Mouse (Mus musculus): Measurements from ENCODE around the gene Gm49661. TPM values are rescaled to one million over a fixed set of nuclear protein-coding genes. Genes with fewer than 3 reads are reported as not detected.

Gm49661 gene
- polyA plus RNA-seq, 1 experiment from 2014 or later: not detected

DNA sequence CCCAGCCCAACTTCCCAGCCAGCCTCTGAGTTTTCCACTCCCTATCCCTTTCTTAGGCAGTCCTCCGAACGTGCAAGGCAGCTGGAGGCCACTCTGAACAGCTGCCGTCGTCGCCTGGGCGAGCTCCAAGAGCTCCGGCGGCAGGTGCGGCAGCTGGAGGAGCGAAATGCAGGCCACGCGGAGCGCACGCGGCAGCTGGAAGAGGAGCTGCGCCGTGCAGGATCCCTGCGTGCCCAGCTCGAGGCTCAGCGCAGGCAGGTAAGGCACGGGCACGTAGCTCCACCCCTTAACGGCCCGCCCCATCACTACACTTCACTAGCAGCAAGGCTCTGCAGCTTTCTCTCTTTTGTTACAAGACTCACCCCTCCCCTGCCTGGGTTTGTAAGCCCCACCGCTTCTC, 26.4 kb upstream of the Gm49661 start:
- Histone ChIP-seq H3K9me3 (ENCODE audit: low read length) (no peaks in the 10 kb centered on the region), H3K4me3 (ENCODE audit: low read length) (no peak overlapping the region), H3K4me1 (ENCODE audit: insufficient read depth, low read length) (peaks cover 12% of the 10 kb centered on the region), H3K4me2 (replicated peaks; ENCODE audit: low read depth, low read length) (no peak overlapping the region), H3K9ac (replicated peaks; ENCODE audit: low read length) (no peak overlapping the region), H3K27me3 (ENCODE audit: insufficient read depth, low read length) (no peaks in the 10 kb centered on the region), H3K27ac (ENCODE audit: low read length) (no peak overlapping the region), H3K36me3 (ENCODE audit: insufficient read depth, low read length) (no peaks in the 10 kb centered on the region)
- 19% methylated on average over 25 of the region's 25 CpGs for WGBS
- ATAC-seq (ENCODE audit: low FRiP score, low TSS enrichment): no peak

DNA sequence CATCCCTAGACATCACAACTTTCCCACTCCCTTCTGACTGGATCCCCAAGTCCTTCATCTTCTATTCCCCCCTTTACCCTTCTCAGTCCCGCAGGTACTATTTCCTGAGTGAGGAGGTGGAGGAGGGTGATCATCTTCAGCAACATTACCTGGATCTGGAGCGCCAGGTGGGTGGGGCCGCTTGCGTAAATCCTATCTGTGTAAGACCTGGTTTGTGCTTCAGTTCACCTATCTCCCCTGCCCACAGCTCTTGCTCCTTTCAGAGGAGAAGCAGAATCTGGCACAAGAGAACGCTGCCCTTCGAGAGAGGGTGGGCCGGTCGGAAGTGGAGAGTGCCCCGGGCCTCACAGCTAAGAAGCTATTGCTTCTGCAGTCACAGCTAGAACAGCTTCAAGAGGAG, 25.1 kb upstream of the Gm49661 start:
- no peak overlapping the region for H3K9ac ChIP-seq (replicated peaks; ENCODE audit: low read length)
- ATAC-seq (ENCODE audit: low FRiP score, low TSS enrichment): no peak
- H3K9me3 ChIP-seq (ENCODE audit: low read length): no peaks in the 10 kb centered on the region
- no peak overlapping the region for H3K27ac ChIP-seq (ENCODE audit: low read length)
- no peaks in the 10 kb centered on the region for H3K36me3 ChIP-seq (ENCODE audit: insufficient read depth, low read length)
- peaks cover 16% of the 10 kb centered on the region for H3K4me1 ChIP-seq (ENCODE audit: insufficient read depth, low read length)
- no peaks in the 10 kb centered on the region for H3K27me3 ChIP-seq (ENCODE audit: insufficient read depth, low read length)
- H3K4me3 ChIP-seq (ENCODE audit: low read length): no peak overlapping the region
- 93% methylated on average over 9 of the region's 9 CpGs for WGBS
- no peak overlapping the region for H3K4me2 ChIP-seq (replicated peaks; ENCODE audit: low read depth, low read length)

DNA sequence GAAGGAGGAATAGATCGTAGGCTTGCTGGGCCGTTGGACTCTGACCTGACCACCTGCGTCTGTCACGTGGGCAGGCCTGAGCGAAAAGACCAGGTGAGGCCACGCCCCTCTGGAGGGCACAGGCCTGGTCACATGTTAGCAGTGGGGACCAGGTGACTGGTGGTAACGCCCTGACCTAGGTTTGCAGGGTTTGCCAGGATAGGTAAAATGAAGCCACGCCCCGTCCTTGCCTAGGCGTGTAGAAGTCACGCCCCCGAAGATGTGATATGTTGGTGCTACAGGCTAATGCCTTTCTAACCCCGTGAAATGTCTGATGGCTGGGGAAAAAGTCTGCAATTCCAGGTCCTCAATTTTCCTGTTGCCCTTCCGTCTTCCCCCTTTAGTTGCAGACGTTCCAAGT, 21.6 kb upstream of the Gm49661 start:
- no peaks in the 10 kb centered on the region for H3K9me3 ChIP-seq (ENCODE audit: low read length)
- 2% methylated on average over 15 of the region's 15 CpGs for WGBS
- H3K27me3 ChIP-seq (ENCODE audit: insufficient read depth, low read length): no peaks in the 10 kb centered on the region
- peak overlapping the region; percentile 65 for H3K4me3 ChIP-seq (ENCODE audit: low read length)
- H3K9ac ChIP-seq (replicated peaks; ENCODE audit: low read length): peak overlapping the region; percentile 87
- peak overlapping the region; percentile 96 for H3K4me2 ChIP-seq (replicated peaks; ENCODE audit: low read depth, low read length)
- peaks cover 23% of the 10 kb centered on the region for H3K4me1 ChIP-seq (ENCODE audit: insufficient read depth, low read length)
- H3K36me3 ChIP-seq (ENCODE audit: insufficient read depth, low read length): no peaks in the 10 kb centered on the region
- H3K27ac ChIP-seq (ENCODE audit: low read length): peak overlapping the region; percentile 93
- peak; percentile 66 for ATAC-seq (ENCODE audit: low FRiP score, low TSS enrichment)

DNA sequence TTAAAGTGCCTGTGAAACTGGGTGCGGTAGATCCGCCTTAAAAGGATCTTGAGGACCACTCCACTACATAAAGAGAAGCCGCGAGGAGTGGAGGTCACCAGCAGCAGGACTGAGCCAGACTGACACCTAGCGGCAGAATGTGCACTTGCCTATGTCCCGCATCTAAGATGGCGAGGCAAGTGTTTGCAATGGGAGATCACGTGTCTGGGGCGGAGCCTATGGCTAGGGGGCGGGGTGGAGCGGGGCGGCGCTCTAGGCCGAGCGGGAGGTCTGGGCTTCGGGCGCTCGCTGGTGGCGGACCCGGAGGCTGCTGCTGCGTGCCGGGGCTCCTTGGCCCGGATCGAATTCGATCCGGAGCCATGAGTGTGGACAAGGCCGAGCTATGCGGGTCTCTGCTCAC, 21.1 kb upstream of the Gm49661 start, which contains the start of gene Hook2:
Gene Hook2, plus strand, starts transcription at position 255 of the 400 bp plus-strand sequence.
- H3K9me3 ChIP-seq (ENCODE audit: low read length): no peaks in the 10 kb centered on the region
- peaks cover 26% of the 10 kb centered on the region for H3K4me1 ChIP-seq (ENCODE audit: insufficient read depth, low read length)
- H3K4me3 ChIP-seq (ENCODE audit: low read length): peak within 1 kb of the TSS; percentile 65
- WGBS: 0% methylated on average over 28 of the region's 28 CpGs
- no peaks in the 10 kb centered on the region for H3K36me3 ChIP-seq (ENCODE audit: insufficient read depth, low read length)
- peak within 1 kb of the TSS; percentile 87 for H3K9ac ChIP-seq (replicated peaks; ENCODE audit: low read length)
- peak; percentile 92 for ATAC-seq (ENCODE audit: low FRiP score, low TSS enrichment)
- peak within 1 kb of the TSS; percentile 96 for H3K4me2 ChIP-seq (replicated peaks; ENCODE audit: low read depth, low read length)
- peak within 1 kb of the TSS; percentile 93 for H3K27ac ChIP-seq (ENCODE audit: low read length)
- no peaks in the 10 kb centered on the region for H3K27me3 ChIP-seq (ENCODE audit: insufficient read depth, low read length)

DNA sequence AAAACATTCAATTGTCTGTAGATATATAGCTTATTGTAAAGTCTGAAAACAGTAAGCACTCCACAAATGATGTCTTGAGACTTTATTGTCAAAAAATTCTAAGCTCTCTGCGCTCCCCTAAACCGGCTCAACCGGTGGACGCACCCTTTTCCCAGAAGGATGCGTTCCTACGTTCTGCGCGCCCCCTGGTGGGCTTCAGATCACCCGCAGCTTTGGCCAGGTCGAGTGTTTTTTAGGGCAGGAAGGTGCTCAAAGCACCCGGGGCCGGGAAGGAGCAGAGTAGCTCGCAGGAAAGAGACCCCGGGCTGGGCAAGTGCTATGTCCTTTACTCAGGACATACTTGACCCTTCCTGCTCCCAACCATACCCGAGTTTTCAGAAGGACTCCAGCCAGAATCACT, 20.6 kb upstream of the Gm49661 start:
- peak; percentile 64 for ATAC-seq (ENCODE audit: low FRiP score, low TSS enrichment)
- Histone ChIP-seq H3K36me3 (ENCODE audit: insufficient read depth, low read length) (no peaks in the 10 kb centered on the region), H3K4me3 (ENCODE audit: low read length) (peak overlapping the region; percentile 65), H3K4me1 (ENCODE audit: insufficient read depth, low read length) (peaks cover 31% of the 10 kb centered on the region), H3K9me3 (ENCODE audit: low read length) (no peaks in the 10 kb centered on the region), H3K27me3 (ENCODE audit: insufficient read depth, low read length) (no peaks in the 10 kb centered on the region), H3K4me2 (replicated peaks; ENCODE audit: low read depth, low read length) (peak overlapping the region; percentile 96), H3K27ac (ENCODE audit: low read length) (peak overlapping the region; percentile 93), H3K9ac (replicated peaks; ENCODE audit: low read length) (peak overlapping the region; percentile 87)
- WGBS: 0% methylated on average over 15 of the region's 15 CpGs

DNA sequence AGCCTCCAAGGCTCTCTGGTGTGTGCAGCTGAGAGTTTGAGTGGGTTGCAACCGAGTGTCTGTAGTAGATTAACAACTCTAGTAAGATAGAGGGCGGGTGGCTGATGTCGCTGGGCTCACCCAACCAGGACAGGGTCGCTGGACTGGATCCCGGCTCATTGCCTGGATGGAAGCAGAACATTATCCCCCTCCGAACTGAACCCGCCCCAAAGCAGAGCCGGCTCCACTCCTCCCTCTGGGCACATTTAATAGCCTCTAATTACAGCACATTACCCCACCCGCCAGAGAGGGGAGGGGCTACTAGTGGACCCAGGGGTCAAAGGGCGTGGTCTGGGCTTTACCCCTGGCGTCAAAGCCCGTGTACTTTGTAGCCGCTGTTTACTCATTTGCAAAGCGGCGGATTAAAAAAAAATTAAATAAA, 20.1 kb upstream of the Gm49661 start:
- ATAC-seq (ENCODE audit: low FRiP score, low TSS enrichment): peak; percentile 9
- peak overlapping the region; percentile 78 for H3K27ac ChIP-seq (ENCODE audit: low read length)
- peak overlapping the region; percentile 50 for H3K9ac ChIP-seq (replicated peaks; ENCODE audit: low read length)
- no peaks in the 10 kb centered on the region for H3K27me3 ChIP-seq (ENCODE audit: insufficient read depth, low read length)
- 5% methylated on average over 15 of the region's 15 CpGs for WGBS
- peak overlapping the region; percentile 96 for H3K4me2 ChIP-seq (replicated peaks; ENCODE audit: low read depth, low read length)
- H3K9me3 ChIP-seq (ENCODE audit: low read length): no peaks in the 10 kb centered on the region
- peak overlapping the region; percentile 65 for H3K4me3 ChIP-seq (ENCODE audit: low read length)
- H3K36me3 ChIP-seq (ENCODE audit: insufficient read depth, low read length): no peaks in the 10 kb centered on the region
- H3K4me1 ChIP-seq (ENCODE audit: insufficient read depth, low read length): peaks cover 36% of the 10 kb centered on the region

DNA sequence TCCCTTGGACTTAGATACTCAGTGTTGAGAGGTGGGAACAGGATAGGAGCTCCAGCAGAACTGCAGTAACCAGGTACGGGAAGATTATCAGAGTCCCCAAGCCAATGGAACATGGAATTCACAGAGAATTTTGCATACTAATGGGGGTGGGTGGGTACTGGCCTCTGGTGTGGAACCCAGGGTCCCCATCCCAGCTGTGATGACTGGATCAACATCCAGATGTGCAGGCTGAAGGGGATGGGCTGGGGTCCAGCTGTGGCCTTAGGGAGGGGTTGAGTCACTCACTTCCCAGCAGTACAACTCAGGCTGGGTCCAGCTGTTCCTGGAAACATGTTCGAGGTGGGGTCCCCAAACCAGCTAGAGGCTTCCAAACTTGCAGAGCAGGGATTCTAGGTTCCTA, 18.7 kb upstream of the Gm49661 start:
- ATAC-seq (ENCODE audit: low FRiP score, low TSS enrichment): no peak
- Histone ChIP-seq H3K36me3 (ENCODE audit: insufficient read depth, low read length) (no peaks in the 10 kb centered on the region), H3K9me3 (ENCODE audit: low read length) (no peaks in the 10 kb centered on the region), H3K4me3 (ENCODE audit: low read length) (no peak overlapping the region), H3K27ac (ENCODE audit: low read length) (no peak overlapping the region), H3K27me3 (ENCODE audit: insufficient read depth, low read length) (no peaks in the 10 kb centered on the region), H3K9ac (replicated peaks; ENCODE audit: low read length) (no peak overlapping the region), H3K4me2 (replicated peaks; ENCODE audit: low read depth, low read length) (no peak overlapping the region), H3K4me1 (ENCODE audit: insufficient read depth, low read length) (peaks cover 43% of the 10 kb centered on the region)
- WGBS: 63% methylated on average over 2 of the region's 2 CpGs

DNA sequence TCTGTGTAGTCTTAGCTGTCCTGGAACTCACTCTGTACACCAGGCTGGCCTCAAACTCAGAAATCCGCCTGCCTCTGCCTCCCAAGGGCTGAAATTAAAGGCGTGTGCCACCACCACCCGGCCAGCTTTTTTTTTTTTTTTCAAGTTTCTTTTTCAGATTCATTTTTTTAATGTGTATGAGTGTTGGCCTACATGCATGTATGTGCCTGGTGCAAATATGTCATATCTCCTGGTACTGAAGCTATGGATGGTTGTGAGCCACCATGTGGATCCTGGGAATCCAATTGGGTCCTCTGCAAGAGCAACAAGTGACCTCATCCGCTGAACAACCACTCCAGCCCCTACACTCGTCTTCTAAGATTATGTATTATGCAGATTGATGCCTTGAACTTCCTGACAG, 18.2 kb upstream of the Gm49661 start:
- no peak overlapping the region for H3K27ac ChIP-seq (ENCODE audit: low read length)
- no peaks in the 10 kb centered on the region for H3K27me3 ChIP-seq (ENCODE audit: insufficient read depth, low read length)
- ATAC-seq (ENCODE audit: low FRiP score, low TSS enrichment): no peak
- H3K4me2 ChIP-seq (replicated peaks; ENCODE audit: low read depth, low read length): no peak overlapping the region
- peaks cover 48% of the 10 kb centered on the region for H3K4me1 ChIP-seq (ENCODE audit: insufficient read depth, low read length)
- H3K4me3 ChIP-seq (ENCODE audit: low read length): no peak overlapping the region
- H3K36me3 ChIP-seq (ENCODE audit: insufficient read depth, low read length): no peaks in the 10 kb centered on the region
- H3K9ac ChIP-seq (replicated peaks; ENCODE audit: low read length): no peak overlapping the region
- H3K9me3 ChIP-seq (ENCODE audit: low read length): no peaks in the 10 kb centered on the region
- 81% methylated on average over 5 of the region's 5 CpGs for WGBS

DNA sequence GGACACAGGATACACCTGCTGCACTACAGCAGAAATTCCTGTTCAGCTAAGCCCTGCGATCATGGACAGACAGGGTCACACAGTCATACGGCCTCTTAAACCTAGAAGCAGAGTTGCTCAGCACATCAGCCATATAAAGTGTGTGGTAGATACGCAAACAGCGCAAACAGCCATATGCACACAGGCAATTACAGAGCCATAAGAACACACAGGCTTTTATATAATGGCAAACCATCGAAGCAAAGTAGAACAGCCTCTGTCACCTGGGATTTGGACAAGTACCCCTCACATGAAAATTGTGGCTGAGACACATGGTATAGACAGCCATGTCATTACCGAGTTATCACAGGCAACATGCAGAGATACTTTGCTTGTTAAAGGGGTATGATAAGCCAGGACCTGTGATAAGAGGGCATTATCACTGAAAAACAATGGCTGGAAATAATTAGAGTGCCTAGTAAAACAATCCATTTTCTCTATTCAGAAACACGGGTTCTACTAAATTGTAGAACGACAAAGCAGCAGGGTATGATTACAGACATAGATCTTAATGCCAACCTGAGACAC, 17.2 kb upstream of the Gm49661 start:
- H3K9ac ChIP-seq (replicated peaks; ENCODE audit: low read length): peak overlapping the region; percentile 75
- no peaks in the 10 kb centered on the region for H3K9me3 ChIP-seq (ENCODE audit: low read length)
- peak overlapping the region; percentile 87; the same call in 1 of the 2 replicates for H3K27ac ChIP-seq (ENCODE audit: low read length)
- WGBS: 41% methylated on average over 8 of the region's 8 CpGs
- H3K27me3 ChIP-seq (ENCODE audit: insufficient read depth, low read length): no peaks in the 10 kb centered on the region
- H3K4me2 ChIP-seq (replicated peaks; ENCODE audit: low read depth, low read length): peak overlapping the region; percentile 100
- no peaks in the 10 kb centered on the region for H3K36me3 ChIP-seq (ENCODE audit: insufficient read depth, low read length)
- H3K4me1 ChIP-seq (ENCODE audit: insufficient read depth, low read length): peaks cover 57% of the 10 kb centered on the region
- ATAC-seq (ENCODE audit: low FRiP score, low TSS enrichment): no peak
- peak overlapping the region; percentile 55 for H3K4me3 ChIP-seq (ENCODE audit: low read length)

DNA sequence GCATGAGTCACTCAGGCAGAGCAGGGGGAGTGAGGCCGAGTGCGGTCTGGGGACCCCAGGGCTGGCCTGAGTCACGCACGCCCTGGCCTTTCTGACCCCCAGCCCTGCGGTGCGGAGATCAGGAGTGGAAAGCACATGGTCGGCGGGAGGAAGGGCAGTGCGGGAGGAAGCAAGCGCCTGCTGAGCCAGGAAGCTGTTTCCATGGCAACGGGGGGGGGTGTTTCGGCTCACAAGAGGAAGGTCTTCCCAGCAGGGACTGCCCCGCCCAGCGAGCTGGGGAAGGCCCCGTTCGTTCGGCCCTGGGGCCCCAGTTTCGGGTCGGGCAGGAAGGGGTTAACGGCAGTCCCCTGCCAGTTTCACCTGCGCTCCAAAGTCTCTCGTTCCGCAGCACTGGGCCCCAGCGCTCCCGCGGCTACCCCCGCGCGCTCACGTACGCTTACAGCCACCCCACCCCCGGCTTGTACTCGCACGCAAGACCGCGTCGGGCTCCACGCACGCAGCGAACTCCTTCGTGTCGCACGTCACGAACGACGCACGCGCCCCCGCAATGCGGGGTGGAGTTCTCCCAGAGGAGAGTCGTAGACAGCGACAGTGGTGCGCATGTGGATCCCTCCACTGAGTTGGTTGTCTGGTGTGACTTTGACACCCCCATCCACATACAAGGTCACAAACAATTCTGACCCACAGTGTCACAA, 16.6 kb upstream of the Gm49661 start:
- WGBS: under 1% methylated on average over 52 of the region's 53 CpGs
- Histone ChIP-seq H3K4me2 (replicated peaks; ENCODE audit: low read depth, low read length) (peak overlapping the region; percentile 100), H3K27ac (ENCODE audit: low read length) (peak overlapping the region; percentile 87), H3K9ac (replicated peaks; ENCODE audit: low read length) (peak overlapping the region; percentile 75), H3K36me3 (ENCODE audit: insufficient read depth, low read length) (no peaks in the 10 kb centered on the region), H3K27me3 (ENCODE audit: insufficient read depth, low read length) (no peaks in the 10 kb centered on the region), H3K4me1 (ENCODE audit: insufficient read depth, low read length) (peaks cover 58% of the 10 kb centered on the region), H3K4me3 (ENCODE audit: low read length) (peak overlapping the region; percentile 55), H3K9me3 (ENCODE audit: low read length) (no peaks in the 10 kb centered on the region)
- ATAC-seq (ENCODE audit: low FRiP score, low TSS enrichment): peak; percentile 22

Data from kidney, embryonic 16.5 days (tissue).